Mouse (Mus musculus) WW6 (cell line): ENCODE data around the gene Gm13694.
"Not testable (repeated sequence)": the region's sequence is repeated elsewhere in the genome, so short reads cannot be mapped to it uniquely, and the experiment has no call there.

Experiments used
- DNase-seq: peaks from one replicate; pipeline ENCODE4 v3.0.0-alpha.2; 2013; ENCODE audit warnings: low read depth, low spot score

Gm13694 gene

GRCm38 (mm10) chr2:83978633-83979032 lies at the start of gene Gm13694:
Gm13694 (plus strand) TSS chr2:83978933.
- DNase-seq = not testable (repeated sequence)

- DNase-seq = no peak
Measured at GRCm38 (mm10) chr2:83929478-83930088, 49.1 kb upstream of the Gm13694 start.

GRCm38 (mm10) chr2:83940931-83941361 lies 37.8 kb upstream of the Gm13694 start, which contains the start of gene Zswim2:
Zswim2 (minus strand) TSS chr2:83941228.
- DNase-seq = peak; percentile 61

- no peak for DNase-seq
Measured at GRCm38 (mm10) chr2:83941378-83941777, 37.4 kb upstream of the Gm13694 start.

- DNase-seq = no peak
Measured at GRCm38 (mm10) chr2:83941792-83942191, 36.9 kb upstream of the Gm13694 start.

GRCm38 (mm10) chr2:83955393-83955792 lies 23.3 kb upstream of the Gm13694 start, which contains the start of gene Gm13698:
Gm13698 (plus strand) TSS chr2:83955693.
- DNase-seq = not testable (repeated sequence)

- not testable (repeated sequence) for DNase-seq
Measured at GRCm38 (mm10) chr2:83961203-83961602, 17.5 kb upstream of the Gm13694 start, which contains the start of gene Gm13693. Gm13693 (plus strand) TSS chr2:83961503.

GRCm38 (mm10) chr2:83967013-83967412 lies 11.7 kb upstream of the Gm13694 start, which contains the start of gene Gm13695:
Gm13695 (plus strand) TSS chr2:83967313.
- DNase-seq = not testable (repeated sequence)

GRCm38 (mm10) chr2:83972823-83973222 lies 5.9 kb upstream of the Gm13694 start, which contains the start of gene Gm13696:
Gm13696 (plus strand) TSS chr2:83973123.
- DNase-seq = not testable (repeated sequence)

GRCm38 (mm10) chr2:83984443-83984842 lies 5.7 kb downstream of the Gm13694 start, which contains the start of gene Gm13697:
Gm13697 (plus strand) TSS chr2:83984743.
- DNase-seq = not testable (repeated sequence)

- DNase-seq = not testable (repeated sequence)
Measured at GRCm38 (mm10) chr2:83990253-83990652, 11.5 kb downstream of the Gm13694 start, which contains the start of gene Gm13691. Gm13691 (plus strand) TSS chr2:83990553.

- not testable (repeated sequence) for DNase-seq
Measured at GRCm38 (mm10) chr2:83993639-83994255, 15.0 kb downstream of the Gm13694 start.

GRCm38 (mm10) chr2:83994526-83994925 lies 15.8 kb downstream of the Gm13694 start:
- not testable (repeated sequence) for DNase-seq

GRCm38 (mm10) chr2:84008913-84009312 lies 30.2 kb downstream of the Gm13694 start:
- DNase-seq = no peak

GRCm38 (mm10) chr2:84009818-84010217 lies 31.1 kb downstream of the Gm13694 start:
- no peak for DNase-seq

GRCm38 (mm10) chr2:84014572-84014971 lies 35.8 kb downstream of the Gm13694 start:
- no peak for DNase-seq

GRCm38 (mm10) chr2:84016291-84016690 lies 37.6 kb downstream of the Gm13694 start:
- DNase-seq = not testable (repeated sequence)

- DNase-seq = no peak
Measured at GRCm38 (mm10) chr2:84018330-84018729, 39.6 kb downstream of the Gm13694 start.

GRCm38 (mm10) chr2:84019519-84020305 lies 41.0 kb downstream of the Gm13694 start:
- DNase-seq = no peak

- no peak for DNase-seq
Measured at GRCm38 (mm10) chr2:84021930-84022329, 43.2 kb downstream of the Gm13694 start.

GRCm38 (mm10) chr2:84022905-84023304 lies 44.2 kb downstream of the Gm13694 start:
- no peak for DNase-seq

GRCm38 (mm10) chr2:84023319-84023718 lies 44.6 kb downstream of the Gm13694 start:
- DNase-seq = no peak
